Mouse (Mus musculus): ENCODE measurements around the gene Cnpy3.

Cnpy3 gene

DNA sequence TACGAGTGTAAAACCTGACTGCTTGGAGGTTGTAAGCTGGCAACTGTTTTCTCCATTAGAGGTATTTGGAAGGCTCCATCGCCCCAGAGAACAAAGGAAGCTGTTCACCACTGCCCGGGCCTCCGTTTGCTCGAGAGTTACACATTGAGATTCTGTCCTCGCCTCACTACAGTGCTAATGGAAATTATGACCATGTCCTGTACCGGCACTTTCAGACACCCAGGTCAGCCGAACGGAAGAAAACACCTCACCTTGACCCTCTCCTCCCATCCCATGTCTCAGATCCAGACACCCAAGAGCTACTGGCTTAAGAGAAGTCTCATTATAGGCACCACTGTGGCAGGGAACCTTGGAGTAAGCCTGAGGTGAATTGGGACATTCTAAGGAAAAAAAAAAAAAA lies 38.2 kb downstream of the Cnpy3 start:
- DNase-seq = no peak

DNA sequence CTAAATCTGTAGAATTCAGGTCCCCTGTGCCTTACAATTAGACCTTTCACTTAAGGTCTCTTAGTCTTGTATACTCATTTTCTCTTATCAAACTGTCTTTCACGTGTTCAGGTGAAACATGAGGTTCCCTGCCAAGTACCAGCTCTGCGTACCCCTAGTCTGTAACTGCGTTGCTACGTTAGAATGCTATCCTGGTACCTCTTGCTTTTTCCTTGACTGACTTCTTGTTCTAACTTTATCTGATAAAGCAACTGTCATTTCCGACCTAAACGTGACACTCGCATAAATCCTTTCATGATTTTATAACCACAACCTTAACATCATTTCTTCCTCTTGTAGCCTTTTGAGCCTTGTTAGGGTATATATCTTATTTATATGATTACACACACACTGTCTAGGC lies 39.6 kb downstream of the Cnpy3 start:
- DNase-seq = no peak

DNA sequence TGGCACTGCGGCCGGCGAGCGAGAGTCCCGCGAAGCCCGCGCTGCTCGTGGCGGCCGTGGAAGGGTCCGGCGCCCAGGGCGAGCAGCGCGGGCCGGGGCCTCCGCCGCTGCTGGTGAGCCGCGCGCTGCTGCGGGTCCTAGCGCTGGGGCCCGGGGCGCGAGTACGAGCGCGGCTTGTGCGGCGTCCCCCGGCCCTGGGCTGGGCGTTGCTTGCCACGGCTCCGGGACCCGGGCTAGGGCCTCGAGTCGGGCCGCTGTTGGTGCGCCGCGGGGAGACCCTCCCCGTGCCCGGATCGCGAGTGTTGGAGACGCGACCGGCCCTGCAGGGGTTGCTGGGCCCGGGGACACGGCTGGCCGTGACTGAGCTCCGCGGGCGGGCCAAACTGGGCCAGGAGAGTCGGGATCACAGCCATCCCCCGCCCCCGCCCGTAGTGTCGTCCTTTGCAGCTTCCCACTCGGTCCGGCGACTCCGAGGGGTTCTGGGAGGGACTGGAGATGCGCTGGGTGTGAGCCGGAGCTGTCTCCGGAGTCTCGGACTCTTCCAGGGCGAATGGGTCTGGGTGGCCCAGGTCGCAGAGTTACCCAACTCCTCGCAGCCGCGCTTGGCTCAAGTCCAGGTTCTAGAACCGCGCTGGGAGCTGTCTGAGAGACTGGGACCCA lies 40.3 kb downstream of the Cnpy3 start:
- peak; percentile 45 to 66 for DNase-seq

DNA sequence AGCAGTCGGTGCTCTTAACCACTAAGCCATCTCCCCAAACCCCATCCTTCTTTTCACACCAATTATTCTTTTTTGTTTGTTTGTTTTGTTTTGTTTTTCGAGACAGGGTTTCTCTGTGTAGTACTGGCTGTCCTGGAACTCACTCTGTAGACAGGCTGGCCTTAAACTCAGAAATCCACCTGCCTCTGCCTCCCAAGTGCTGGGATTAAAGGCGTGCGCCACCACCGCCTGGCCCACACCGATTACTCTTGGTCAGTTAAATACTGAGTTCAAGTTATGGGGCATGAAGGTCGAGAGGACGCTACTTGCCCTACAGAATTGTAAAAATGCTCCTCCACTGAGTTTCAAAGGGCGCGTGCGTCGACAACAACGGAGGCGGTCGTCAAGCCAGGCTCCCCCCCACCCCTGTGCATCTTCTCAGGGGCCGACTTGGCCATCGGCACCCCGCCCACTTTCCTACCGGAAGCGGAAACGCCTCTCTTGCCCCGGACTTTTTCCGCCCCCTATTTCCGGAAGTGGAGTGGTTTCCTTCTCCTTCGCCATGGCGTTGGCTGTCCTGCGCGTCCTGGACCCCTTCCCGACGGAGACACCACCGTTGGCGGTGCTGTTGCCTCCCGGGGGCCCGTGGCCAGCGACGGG lies 40.9 kb downstream of the Cnpy3 start, which contains the start of gene Pex6:
TSS of gene Pex6 (plus strand) at position 505 of the 639 bp plus-strand sequence.
- peak; percentile 93 to 97 for DNase-seq

DNA sequence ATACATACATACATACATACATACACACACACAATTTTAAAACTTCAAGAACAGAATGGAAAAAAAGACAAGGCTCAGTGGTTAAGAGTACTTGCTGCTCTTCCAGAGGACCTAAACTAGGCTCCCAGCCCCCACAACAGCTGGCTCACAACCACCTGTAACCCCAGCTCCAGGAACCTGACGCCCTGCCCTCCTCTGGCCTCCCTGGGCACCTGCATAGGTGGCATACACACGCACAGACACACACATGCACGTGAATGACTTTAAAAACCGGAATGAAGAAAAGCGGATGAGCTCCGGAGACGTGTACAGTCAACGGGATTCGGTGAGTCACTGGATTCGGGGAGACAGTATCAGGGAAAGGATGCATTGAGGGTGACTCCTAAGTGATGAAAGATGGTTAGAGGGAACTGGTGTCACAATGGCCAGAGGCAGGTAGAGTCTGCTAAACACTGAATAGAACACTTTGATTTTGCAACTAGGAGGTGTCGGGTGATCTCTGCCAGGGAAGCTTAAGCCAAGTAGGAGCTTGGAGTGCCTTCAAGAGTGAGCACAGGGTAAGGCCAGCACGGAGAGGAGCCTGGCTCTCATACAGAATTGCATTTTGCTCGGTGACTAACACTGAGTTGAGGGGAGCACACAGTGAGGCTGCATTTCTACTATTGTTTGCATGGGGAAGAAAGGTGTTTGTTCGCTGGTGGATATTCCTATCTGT lies 45.5 kb downstream of the Cnpy3 start:
- no peak for DNase-seq

DNA sequence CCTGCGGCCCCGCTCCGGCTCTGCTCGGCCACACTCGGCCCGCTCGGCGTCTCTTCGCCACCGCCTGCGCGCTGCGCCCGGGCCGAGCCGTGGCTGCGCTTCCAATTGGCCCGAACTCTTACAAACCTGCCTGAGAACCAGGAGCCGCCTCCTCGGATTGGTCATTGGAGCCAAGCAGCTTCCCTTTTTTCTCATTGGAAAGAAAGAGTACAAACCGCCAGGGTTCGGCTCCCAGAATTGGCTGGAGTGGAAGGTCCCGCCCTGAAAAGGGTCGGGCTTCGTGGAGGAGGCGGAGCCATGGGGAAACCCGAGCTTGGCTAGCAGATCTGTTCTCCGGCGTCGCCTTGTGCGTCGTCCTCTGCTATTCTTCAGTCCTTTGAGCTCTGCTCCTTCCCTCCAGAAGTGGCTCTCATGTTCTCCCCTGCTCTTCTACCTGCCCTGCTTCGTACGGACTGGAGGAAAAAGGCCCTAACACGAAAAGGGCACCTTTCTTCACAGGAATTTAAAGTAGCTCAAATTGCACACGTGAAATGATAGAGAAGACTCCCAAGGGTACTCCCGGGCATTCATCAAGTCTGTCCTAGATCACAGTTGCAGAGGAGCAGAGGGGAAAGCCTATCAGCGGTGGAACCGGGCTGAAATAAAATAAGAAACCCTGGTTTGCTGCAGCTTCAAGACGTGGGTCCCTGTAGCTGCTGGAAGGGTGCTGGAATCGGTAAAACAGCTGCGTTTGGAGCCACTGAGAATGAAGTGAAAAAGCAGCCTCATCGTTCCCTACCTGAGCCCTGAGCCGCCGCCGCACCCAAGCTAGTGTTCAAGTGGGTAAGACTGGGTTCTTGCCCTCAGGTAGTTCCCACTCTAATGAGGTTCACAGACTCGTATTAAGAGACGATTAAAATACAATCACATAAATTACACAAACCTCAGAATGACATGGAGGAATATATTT lies 46.9 kb downstream of the Cnpy3 start, which contains the start of gene Ppp2r5d:
TSS of gene Ppp2r5d (minus strand) at position 225 of the 949 bp plus-strand sequence.
- DNase-seq = peak; percentile 95

DNA sequence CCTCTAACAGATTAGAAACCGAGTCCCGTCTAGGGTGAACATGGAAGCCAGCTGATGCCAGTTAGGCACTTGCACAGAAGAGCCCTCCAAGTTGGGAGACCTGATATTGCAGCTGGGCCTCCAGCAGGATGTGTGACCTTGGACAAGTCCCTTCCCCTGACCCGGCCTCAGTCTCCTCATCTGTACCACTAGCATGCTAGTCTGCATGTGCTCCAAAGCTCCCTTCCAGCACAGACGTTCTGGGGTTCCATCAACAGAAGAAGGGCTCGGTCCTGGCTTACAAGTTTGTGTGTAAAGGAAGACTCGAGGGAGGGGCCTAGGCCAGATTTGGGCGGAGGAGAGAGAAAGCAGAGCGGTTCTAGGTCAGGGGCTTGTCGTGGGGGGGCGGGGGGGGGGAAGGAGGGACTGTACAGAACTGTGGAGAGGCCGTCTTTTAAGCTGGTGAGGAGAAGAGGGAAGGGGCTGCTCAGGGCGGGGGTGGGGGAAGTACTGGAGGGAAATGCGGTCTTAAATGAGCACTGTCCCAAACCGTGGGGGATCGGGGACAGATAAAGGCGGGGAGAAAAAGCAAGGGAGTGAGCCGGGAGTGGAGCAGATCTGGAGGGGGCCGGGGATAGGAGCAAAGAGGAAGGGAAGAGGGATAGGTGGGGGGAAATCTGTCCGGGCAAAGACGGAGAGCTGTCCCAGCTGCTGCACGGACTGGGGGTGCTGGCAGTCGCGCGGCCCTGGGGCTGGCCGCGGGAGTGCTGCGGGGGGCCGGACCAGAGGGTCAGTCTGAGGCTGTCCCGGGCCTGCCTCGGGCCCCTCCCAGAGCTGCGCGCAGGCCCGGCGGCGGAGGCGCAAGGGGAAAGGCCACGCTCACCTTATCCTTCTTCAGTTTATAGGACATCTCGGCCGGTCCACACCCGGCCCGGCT lies 47.8 kb downstream of the Cnpy3 start:
- DNase-seq = peak in 1 of 2 experiments; percentile 44

DNA sequence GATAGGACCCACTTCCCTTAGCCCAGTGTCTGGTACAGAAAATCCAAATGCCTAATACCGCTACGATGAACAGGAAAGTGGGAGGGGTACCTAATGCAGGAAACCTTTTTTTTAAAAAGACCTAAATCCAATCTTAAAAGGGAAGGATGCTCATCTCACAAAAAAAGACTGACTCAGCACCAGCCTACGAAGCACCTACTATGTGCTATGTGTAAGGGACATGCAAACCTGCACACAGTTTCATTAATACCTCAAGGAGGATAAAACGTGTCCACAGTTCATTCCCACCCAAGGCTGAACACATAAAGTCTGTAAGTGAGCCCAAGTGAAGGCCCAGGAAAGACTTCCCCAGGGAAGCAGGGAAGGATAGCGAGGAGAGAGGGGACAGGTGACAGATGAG lies 49.5 kb downstream of the Cnpy3 start:
- DNase-seq = no peak

DNA sequence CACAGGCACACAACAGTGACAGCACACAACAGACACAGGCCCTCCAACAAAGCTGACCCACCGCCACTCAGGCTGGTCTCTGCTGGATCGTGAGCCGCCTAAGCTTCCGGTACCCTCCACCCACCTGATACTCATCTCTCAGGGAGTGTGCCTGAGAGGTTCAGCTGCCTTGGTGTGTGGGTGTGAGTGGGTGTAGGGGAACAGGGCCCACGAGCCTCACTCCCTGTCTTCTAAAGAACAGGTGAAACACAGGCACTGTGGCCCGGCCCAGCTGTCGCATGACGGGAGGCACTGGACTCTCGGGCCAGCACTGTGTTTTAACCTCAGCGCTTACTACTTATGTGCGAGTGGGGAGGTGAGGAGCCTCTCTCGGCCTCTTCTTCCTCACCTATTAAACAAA lies 49.9 kb downstream of the Cnpy3 start:
- peak in 1 of 2 experiments; percentile 44 for DNase-seq

DNA sequence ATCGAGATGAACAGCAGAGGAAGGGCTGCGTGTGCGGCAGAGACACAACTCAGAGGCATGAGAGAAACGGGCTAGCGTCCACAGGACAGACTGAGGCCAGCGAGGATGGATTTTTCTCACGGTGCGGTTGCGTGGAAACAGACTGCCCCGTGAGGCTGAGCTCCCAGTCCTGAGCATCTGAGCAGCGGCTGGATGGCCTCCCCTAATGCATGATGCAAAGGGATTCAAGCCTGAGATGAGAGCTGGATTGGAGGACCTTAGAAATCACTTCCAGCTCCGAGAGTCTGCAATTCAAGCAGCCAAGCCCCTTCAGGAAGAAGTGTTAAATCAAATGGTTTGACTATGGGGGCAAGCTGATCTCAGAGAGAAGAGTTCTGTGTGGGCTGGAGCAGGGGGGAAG lies 50.5 kb downstream of the Cnpy3 start:
- no peak for DNase-seq

DNA sequence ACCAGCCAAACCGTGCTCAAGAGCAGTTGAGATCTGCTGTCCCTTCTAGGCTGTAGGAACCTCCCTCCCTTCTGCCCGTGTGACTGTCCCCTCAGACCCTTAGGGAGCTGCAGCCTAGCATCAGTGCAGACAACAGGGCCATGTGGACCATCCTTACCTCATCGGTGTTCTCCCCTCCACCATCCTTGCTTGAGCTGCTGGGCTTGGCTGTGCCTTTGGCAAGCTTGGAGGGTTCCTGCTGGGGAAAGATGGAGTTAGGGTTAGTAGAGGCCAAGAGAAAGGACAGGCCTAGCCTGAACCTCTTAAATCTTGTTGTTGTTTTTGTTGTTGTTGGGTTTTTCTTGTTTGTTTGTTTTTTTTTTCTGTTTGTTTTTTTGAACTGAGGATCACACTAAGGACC lies 52.1 kb downstream of the Cnpy3 start:
- DNase-seq = peak; percentile 62 to 77

DNA sequence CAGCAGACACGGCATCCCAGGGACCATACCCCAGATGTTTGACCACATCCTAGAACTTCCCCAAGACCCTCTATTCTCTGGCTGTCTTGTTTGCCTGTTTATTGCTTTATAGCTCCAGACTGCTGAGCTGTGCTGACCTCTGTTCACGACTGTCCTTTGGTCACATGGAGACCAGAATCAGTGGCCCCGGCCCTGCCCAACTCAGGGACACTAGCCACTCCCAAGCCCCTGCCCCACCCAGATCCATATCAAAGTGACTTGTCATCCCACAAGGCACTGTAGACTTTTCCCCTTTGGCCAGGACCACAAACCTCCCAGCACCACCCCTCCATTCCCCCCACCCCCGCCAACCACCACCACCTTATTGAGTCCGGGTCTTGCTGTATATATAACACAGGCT lies 52.8 kb downstream of the Cnpy3 start:
- no peak for DNase-seq

DNA sequence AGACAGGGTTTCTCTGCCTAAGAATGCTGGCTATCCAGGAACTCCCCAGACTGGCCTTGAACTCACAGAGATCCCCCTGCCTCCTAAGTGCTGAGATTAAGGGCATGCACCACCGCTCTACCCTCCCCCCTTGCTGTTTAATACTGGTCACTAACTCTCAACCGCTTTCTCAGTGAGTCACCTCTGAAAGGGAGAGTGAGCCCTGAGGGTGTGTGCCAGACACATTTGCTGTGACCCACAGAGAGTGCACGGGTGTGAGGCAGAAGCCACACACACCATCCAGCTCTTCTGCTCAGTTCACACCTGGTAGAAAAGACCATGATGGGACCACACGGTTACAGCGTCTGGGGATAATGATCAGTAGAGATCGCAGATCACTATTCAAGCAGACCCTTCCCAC lies 53.5 kb downstream of the Cnpy3 start:
- no peak for DNase-seq

DNA sequence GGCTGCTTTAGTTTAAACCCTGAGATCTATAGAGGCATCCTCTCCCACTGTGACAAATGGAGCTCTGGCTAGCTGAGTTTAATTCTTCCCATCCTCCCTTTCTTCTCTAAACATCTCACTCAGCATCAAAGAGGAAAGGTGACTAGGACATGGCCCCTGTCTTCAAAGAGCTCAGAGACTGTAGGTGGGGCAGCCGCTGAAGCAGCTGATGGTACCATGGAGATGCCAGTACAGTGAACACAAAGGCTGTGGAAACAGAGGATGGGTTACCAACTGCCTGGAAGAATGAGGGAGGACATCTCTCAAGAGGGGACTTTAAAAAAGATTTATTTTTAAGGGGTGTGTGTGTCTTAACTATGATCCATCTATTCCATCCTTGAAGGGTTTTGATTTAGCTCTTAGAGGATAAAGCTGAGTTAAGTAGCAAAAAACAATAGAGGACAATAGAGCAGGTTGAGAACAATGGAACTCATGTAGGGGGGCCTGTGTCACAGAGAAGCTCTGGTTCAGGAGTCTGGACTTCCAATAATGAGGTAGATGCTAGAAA lies 57.4 kb downstream of the Cnpy3 start:
- DNase-seq = no peak

DNA sequence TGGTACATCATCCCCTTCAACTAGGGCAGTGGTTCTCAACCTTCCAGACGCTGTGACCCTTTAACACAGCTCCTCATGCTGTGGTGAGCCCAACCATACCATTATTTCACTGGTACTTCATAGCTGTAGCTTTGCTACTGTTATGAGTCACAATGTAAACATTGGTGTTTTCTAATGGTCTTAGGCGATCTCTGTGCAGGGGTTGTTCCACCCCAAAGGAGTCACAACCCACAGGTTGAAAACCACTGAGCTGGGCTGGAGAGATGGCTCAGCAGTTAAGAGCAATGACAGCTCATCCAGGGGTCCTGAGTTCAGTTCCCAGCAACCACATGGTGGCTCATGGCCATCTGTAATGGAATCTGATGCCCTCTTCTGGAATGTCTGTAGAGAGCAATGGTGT lies 60.6 kb downstream of the Cnpy3 start:
- DNase-seq = no peak

DNA sequence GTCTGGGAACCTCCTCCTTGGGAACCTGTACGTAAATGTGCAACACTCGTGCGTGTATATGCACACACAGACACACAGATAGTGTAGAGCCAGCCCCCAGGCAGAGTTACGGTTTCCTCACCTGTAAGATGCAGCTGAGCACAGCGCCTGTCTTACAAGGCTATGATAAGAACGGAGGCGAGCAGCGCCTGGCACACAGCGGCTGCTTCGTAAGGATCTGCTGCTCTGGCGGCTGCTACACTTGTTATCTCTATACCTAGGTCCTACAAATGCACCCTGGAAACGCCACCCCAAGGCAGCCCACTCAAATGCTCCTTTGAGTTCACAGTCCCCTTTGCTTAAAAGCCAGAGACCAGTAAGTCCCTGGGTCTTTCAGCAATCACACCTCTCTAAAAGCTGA lies 61.3 kb downstream of the Cnpy3 start:
- no peak for DNase-seq

DNA sequence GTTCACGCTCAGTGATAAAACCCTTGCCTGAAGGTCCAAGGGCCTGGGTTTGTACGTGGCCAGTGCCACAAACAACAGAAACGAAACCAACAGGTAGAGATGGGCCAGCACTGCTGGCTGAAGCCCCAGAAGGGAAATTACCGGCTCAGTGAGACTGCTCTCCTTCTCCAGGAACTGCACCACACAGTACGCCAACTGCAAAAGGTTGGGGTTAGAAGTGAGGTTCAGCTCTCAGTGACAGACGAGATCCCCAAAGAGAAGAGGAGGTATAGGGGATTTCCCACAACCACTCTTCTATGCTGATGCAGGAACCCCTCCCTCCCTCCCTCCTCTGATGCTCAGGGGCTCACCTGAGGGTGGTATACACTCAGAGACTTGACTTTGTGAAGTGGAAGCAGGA lies 66.1 kb downstream of the Cnpy3 start:
- DNase-seq = no peak

All from cerebellum, postnatal 25 days (tissue).